Mouse (Mus musculus): ENCODE measurements at regions not wholly inside any gene's neighbourhood (a gene's known extent, or its start where the extent isn't known, plus 50 kb on each side); places are given as distances from the start of the nearest gene placed in this dataset.
A peak's percentile ranks its signal among the peaks of the same experiment; 100 is the strongest.

DNA sequence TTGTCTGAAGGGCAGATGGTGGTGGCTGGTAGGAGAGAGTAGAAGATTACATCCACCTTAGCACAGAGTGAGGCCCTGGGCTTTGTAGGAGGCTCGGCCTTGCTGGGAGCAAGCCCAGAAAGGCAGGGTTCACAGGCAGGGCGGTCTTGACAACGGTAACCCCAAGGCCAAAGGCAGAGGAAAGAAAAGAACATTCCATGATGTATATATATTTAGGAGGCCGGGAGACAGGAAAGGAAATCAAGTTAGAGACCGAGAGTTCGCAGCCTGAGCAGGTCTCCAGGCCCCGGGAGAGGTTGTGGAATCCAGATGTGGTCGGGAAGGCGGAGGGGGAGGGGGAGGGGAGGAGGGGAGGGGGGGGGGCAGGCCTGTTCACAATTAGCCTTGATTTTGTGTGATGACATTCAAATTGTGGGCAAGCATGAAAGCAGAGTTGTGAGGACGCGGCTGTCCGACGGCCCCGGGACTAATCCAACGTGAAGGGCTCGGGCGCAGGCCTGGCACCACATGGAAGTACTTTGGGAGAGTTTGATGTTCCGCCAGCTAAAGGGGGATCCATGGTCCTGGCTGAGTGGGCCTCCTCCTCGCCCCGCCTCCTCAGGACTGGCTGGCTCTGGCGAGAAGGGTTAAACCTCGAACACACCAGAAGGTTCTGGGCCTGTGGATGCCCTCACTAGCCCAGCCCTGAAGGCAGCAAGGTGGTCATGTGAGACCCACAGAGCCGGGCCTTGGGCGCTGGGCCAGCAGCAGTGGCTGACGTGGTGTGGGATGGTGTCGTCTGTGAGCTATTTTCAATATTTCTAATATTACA is 131.8 kb upstream of the Gm26897 start:
- DNase-seq: no peak

DNA sequence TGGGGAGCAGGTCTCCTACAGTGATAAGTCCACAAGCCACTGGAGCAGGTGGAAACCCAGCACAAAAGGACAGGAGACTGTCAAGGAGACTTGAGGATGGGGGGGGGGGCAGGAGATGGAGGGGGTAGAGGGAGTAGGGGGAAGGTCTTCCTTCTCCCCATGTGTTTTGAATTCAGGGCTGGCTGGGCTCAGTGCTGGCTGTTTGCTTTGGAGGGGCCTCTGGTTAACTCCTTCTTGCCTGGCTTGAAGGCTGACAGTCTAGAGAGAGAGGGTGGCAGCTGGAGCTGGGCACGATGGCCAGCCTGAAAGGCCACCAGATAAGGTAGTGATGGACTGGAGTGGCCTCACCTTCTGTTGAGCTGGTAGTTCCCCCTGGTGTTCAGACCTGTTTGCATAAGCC is 120.0 kb upstream of the Gm26897 start:
- no peak for DNase-seq

DNA sequence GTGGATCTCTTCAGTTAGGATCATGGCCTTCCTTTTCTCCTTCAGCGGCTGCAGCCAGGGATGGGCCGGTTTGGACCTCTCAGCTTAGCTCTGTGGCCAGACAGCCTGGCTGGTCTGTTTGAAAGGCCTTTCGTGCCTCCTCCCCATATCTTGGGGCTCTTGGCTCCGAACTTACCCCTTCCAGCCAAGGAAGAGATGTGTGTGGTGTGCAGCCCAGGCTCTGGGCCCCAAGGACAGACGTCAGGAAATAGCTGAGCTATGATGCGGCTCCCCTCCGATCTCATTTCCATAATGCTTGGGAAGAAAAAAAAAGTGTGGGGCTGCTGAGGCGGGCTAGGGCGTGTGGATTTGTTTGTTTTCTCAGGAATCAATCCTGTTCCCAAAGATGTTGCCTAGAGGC is 113.8 kb upstream of the Gm26897 start:
- DNase-seq: peak; percentile 6

DNA sequence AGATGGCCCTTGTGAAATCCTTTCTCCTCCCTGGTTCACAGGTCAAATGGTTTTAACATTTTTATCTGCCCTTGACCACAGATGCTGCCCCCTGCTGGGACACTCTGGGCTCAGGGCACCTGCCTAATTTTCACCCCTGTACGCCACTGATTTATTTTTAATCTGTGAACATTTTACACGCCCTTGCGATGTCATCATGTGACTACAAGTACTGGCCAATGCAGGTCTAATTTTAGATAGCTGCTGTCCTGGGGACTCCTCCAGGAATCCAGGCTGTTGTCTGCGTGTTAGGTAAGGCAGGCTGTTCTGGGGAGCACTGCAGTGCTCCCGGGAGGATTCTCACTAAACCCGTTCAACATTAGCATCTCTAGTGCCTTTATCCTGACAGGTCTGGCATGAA is 113.1 kb upstream of the Gm26897 start:
- DNase-seq: peak; percentile 3

DNA sequence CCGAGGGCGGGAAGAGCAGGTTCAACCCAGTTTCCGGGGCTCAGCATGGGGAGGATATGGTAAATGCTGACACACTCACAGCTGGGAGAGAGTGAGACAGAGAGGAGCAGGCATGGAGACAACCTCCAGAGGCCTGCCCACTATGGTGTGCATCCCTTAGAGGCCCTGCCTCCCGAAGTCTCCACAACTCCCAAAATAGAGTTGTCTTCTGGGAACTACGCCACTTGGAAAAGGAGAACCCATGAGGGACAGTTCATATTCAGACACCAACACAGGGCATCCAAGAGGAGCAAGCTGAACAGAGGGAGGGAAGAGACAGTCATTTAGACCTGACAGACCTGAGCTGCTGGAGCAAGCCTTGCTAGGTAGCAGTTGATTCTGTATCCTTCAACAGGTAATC is 111.2 kb upstream of the Gm26897 start:
- no peak for DNase-seq

DNA sequence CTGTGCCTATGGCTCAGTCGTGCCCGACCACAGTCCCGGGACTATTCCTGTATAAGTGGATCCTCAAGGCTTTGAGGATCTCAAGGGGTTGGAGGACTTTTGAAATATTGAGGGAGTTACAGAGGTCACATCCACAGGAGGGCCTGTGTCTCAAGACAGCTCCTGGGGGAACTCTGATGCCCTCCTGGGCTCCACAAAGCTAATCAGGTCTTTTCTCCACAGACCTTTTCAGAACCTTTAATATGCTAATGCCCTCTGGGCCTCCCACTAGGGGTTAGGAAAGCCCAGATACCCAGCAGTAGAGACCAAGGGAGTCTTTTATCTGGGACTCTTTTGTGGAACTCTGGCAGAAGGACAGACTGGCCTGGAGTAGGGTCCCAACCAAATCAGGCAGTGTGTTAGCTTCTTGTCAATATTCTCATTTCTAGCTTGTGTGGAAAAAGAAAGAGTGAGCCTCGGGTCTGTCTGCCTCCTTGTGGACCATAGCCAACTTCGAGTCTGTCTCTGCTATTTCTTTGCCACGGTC is 107.4 kb upstream of the Gm26897 start:
- no peak for DNase-seq

DNA sequence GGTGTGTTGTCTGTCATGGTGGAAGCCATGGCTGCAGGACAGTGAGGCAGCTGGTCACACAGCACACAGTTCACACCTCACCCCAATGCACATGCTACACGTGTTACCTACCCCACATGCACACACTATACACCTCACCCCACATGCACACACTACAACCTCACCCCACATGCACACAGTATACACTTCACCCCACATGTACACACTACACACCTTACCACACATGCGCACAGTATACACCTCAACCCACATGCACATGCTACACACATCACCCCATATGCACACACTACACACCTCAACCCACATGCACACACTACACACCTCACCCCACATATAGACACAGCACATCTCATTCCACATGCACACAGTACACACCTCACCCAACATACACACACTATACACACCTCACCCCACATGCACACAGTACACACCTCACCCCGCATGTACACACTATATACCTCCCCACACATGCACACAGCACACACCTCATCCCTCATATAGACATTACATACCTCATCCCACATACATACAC is 103.3 kb upstream of the Gm26897 start:
- DNase-seq: no peak

DNA sequence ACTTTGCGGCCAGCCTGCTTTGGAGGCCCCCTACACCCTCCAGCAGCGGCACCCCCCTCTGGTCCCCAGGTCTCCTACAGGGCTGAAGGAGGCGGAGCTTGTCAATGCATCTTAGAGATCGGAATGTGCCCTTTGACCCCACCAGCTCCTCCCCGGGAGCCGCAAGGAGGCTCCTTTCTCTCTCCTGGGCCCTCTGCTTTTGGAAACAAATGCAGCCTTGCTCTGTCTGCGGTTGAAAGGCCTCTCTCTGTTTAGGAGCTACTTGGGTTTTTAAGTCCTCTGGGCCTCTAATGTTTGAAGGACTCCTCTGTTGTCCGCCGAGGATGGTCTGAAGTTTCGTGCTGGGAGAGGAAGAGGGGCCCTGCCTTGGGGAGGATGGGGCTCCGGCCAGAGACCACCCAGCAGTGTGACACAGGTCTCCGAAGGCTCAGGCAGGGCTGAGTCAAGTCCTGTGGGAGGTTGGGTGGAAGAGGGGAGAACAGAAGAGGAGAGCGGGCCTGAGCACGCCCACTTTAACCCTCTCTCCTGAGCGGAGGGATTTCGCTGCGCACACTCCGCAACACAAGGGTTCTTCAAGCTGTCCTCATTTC is 102.1 kb upstream of the Gm26897 start:
- DNase-seq: peak; percentile 20

DNA sequence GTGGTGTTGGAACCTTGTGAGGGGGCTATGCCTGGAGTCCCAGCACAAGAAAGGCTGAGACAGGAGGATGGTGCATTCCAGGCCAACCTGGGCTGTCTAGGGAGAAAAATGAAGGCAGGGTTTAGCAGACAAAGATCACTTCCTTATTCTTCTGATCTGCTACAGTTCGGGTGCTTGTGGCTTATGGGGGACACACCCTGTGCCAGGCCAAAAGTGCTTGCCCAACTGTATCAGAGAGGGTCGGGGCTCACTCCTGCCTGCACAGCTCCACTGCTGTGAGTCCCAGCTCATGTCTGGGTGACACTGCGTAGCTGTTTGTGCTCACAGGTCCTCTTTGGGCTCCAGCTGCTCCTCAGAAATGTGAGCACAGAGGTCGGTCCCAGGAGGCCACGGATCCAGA is 98.6 kb upstream of the Gm26897 start:
- no peak for DNase-seq

DNA sequence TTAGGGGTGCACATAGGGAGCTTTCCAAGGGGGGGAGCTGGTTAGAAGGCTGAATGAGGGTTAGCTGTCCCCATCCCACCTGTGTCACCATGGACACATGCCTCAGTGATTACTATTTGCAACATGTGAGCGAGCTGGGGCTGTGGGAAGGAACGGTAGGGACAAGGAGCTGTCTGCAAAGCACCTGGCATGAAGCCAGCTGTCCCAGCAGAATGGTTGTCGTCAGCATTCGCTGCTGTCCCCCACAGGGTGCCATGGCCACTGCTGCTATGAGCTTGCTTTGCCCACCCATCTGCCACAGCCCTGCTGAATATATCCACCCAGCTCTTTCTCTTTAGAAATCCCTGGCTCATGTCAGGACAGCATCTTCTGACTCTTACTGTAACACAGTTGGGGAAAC is 96.8 kb upstream of the Gm26897 start:
- DNase-seq: no peak

DNA sequence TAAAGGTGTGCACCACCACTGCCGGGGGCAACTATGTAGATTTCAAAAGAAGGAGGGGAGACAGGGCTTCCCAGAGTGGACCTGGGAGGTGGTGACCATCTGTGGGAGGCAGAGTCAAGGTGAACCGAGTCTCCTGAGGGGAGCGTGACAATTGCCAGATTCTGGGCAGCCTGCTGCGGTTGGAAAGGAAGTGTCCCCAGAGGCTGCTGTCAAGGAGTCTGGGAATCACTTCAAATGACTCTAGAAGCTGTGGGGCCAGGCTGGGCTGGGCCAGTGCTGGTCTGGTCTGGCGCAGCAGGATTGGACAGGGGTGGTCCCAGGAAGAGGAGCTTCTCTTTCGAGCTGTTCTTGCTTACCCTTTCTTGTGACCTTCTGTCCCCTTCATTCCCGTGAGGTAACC is 95.4 kb upstream of the Gm26897 start:
- no peak for DNase-seq

DNA sequence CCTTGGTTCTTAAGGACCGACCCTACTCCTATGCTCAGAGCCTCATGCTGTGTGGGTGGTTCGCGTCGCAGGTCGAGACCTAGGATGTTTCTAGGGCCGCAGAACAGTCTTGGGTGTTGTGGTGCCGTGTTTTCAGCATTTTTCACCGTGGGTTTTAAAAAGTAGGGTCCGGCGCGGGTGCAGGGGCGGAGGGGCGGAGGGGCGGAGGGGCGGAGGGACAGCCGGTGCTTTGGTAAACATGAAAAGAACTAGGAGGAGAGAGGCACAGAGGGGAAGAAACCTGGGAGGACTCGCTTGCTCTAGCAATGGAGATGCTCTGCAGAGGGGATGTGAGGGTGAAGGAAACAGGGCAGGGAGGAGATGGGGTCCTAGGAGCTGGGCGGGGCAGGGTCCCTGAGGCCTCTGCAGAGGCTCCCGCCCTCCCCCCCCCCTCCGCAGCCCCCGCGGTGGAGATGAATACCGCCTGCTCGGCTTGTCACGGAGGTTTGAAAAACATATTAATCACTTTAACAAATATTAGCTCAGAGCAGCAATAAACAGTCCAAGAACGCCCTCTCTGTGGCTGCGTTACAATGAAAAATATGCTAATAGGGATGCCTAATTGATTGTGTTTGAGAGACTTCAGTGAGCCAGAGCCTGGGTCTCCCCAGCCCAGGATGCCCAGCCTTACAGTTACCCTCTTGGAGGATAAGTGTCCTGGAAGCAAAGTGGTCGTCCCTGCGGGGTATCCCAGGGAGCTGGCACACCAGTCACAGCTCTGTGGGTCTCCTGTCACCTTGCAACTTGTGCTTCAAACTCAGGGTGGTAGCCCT is 94.0 kb upstream of the Gm26897 start:
- peak; percentile 6 for DNase-seq

DNA sequence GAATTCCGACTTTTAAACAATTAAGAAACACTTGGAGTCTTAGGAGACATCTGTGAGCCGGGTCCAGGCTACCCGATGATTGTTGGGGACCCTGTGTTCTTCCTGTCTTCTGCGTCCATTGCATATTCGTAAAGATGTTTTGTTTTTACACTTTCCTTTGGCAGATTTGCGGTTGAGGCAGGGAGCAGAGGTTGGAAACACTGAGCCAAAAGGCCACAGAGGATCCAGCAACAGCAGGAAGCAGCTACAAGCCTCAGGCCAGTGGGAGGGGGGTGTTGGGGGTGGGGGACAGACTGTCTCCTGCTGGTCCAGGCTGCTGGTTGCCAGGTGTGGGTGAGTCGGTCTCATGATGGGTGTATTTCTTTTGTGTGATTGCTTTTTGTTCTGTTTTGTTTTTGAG is 92.7 kb upstream of the Gm26897 start:
- DNase-seq: peak; percentile 28

DNA sequence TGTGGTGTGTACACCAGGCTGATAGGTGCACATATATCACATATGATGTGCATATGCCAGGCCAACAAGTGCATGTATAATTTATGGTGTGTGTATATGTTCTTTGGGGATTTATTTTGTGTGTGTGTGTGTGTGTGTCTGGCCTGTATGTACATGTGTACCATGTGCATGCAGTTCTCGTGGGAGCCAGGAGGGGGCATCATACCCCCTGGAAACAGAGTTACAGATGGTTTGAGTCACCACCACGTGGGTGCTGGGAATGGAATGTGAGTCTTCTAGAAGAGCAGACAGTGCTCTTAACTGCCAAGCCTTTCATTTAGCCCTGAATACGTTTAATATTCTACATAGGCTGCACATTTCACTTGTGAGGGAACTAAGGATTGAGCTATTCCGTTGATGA is 92.0 kb upstream of the Gm26897 start:
- no peak for DNase-seq

DNA sequence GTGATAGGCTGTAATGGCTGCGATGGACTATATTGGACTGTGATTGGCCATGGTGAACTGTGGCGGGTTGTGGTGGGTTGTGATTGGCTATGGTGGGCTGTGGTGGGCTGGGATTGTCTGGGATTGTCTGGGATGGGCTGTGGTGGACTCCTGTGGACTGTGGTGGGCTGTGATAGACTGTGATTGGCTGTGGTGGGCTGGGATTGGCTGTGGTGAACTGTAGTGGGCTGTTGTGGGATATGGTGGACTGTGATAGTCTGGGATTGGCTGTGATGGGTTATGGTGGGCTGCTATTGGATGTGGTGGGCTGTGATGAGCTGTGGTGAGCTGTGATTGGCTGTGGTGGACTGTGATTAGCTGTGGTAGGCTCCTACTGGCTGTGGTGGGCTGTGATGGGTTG is 89.6 kb upstream of the Gm26897 start:
- no peak for DNase-seq

DNA sequence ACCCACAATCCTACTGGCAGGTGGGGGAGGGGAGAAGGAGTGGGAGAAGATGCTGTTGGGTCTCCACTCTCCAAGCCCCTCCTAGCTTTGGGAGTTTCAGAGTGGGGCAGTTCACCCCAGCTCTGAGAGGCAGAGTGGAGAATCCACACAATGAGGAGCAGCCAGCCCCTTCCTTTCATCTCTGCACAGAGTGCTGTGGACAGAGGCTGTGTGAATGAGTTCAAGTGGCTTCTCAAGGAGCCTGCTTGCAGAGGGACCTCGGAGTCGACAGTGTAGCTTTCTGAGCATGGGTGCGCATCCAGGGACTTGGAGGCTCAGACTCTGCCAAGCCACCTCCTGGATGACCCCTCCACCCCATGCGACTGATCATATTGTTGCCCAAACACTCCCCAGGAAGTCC is 88.9 kb upstream of the Gm26897 start:
- no peak for DNase-seq

DNA sequence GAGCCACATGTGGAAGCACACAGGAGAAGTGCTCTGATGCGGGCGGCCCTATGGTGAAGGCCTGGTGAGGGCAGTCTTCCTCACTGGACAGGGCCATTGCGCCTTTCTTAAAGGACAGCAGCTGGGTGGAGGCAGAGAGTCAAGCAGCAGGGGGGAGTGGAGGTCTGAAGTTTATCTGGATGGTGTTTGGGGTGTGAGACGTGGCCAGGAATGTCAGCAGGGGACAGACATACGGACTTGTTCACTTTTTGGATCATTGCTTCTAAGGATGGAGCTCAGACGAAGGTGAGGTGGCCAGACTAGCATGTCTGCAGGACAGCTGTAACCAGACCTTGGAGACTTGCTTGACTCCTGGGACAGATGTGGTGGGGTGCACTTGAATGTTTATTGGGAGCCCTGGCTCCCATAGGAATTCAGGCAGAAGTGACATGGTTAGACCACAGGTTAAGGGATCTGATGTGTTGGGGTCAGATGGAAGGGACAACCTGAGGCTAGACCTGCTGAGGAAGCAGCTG is 86.0 kb upstream of the Gm26897 start:
- peak; percentile 7 for DNase-seq

DNA sequence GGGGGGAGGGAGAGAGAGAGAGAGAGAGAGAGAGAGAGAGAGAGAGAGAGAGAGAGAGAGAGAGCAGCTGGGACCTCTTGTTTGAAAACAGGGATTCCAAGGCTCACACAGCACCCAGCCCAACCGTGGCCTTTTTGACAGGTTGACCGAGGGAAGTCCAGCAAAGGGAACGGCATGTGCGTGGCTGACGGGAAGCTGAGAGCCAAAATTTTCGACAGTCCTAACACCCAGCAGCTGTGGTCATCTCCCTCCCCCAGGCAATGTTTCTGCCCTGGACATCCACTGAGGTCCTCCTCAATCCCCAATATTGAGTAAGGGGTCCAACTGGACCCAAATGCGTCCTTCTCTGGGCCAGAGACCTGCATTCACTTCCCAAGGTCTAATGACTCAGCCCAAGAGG is 85.2 kb upstream of the Gm26897 start:
- peak; percentile 36 for DNase-seq

DNA sequence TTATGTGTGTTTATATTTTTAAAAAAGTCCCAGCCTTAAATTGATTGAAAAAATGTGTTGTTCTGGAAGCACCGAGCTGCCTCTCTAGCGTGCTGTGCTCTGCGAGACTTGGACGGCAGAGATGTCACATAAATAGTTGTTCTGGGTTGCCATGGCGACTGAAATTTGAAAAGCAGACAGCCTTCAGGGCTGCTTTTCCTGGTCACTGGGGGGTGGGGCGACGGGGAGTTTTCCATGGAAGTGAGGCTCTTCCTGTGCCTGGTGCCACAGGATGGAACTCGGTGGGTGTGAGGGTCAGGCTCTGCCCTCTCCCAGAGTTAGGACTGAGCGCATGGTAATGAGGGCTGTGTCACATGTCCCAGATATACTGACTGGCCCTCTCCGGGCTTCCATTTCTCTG is 84.7 kb upstream of the Gm26897 start:
- peak; percentile 41 for DNase-seq

DNA sequence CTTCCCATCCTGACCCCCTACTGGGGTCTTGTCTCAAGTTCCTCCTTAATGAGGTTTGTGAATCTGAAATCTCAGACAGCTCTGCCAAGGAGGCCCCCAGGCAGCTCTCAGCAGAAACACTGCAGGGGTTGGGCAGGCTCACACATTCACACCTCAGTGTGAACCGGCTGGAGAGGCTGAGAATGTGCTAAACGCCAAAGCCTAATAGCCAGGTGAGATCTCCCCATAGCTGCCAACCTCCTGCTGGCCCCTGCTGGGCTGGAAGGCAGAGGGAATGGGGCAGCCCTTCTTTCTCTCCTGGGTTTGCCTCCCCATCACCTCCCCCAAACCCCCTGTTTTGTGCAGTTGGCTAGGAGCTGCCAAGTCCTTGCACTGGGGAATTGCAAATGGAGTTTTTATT is 81.3 kb upstream of the Gm26897 start:
- no peak for DNase-seq

DNA sequence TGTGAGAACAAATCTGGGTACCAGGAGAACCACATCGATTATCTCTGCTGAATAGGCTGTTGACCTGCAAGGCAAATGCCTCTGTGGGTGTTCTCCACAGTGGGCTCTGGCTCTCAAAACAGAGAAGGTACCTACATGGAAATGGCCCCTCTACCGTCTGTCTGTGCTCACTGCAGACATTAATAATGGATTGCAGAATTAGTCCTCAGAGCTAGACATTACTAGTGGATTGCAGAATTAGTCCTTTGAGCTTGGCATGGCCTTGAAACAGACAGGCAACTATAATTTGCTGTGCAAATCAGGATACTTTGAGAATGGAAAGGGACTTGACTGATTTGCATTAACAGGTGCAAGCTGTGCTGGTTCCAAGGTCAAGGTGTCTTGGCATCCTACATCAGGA is 77.3 kb upstream of the Gm26897 start:
- no peak for DNase-seq

DNA sequence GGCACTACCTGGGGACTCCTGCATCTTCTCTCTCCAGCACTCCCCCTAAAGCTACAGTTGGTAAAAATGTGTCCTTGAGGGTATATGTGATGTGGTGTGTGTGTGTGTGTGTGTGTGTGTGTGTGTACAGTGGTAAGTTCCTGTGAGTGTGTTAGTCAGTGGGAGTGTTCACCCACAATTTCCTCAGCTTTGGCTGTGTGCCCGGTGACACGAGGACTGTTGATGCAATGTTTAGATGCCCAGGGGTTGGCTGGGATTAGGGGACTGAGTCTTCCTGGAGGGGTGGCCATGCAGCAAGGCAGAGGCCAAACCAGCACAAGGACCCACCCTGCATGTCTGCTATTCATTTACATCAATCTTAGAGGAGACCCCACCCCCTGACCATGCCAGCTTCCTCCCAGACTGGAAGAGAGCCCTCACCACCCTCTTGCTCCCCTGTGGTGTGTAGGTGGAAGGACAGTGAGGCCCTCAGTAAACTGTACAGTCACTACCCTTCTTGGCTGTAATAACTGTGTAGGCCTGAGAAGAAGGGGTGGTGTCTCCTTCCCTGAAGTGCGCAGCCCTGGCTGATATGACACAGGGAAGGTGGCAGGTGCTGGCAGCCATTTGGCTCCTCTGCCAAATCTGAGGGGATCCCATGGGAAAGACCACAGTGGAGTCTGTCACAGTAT is 75.8 kb upstream of the Gm26897 start:
- DNase-seq: no peak

DNA sequence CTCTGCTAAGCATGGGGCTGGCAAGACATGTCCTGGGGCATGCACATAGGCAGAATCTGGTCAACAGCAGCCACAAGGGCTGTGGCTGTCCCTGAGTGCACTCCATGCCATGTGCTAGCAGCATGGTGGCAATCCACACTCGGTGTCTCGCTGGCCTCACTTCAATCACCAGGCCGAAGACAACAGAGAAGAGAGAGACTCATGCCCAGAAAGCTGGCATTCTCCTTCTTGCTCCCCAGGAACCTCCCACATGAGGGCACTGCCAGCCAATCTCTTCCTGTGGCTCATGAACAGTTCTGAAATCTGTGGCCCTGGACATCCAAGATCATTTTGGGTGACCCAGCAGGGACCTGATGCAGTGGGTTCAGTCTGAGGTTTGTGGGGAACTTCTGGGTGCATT is 74.5 kb upstream of the Gm26897 start:
- no peak for DNase-seq

All from kidney, adult 9 months (tissue).